8 mouse cellular contexts compared by ENCODE assay signal in genomic region chr15:98969372-98970101, GRCm38 (mm10). TPM values are rescaled to one million over a fixed set of nuclear protein-coding genes. Genes with fewer than 3 reads are reported as not detected.
DNase-seq lines count a peak whose midpoint lies in the region; ATAC-seq and TF ChIP-seq lines count a peak whose summit lies in the region.
"Had no signal": no experiment of that assay in that cellular context is flagged by ENCODE, and none has a peak within 500 bp of the region (broad histone marks: within the 10 kb centered on the region; RNA-seq: fewer than 3 reads in every experiment).

No protein-coding gene starts in this region.

- no peaks in the 10 kb centered on the region for H3K4me1 ChIP-seq in lung, postnatal 0 days (ENCODE audit: insufficient read depth, low read depth, low read length)
- H3K4me1 ChIP-seq in embryonic facial prominence, embryonic 11.5 days (ENCODE audit: control insufficient read depth, insufficient read depth, low read length), result peaks cover 3% of the 10 kb centered on the region; the same call in 1 of the 2 replicates
- peaks cover 7% of the 10 kb centered on the region for H3K4me1 ChIP-seq in intestine, embryonic 15.5 days (replicated peaks)

- H3K9ac ChIP-seq in lung, postnatal 0 days (replicated peaks; ENCODE audit: low read depth), result no peak overlapping the region
- H3K9ac ChIP-seq in embryonic facial prominence, embryonic 11.5 days (replicated peaks; ENCODE audit: low read length), result peak overlapping the region; percentile 57
- no peak overlapping the region for H3K9ac ChIP-seq in intestine, embryonic 15.5 days

- H3K27ac ChIP-seq in lung, postnatal 0 days (ENCODE audit: low read length), result peak overlapping the region; percentile 44; the same call in 1 of the 2 replicates
- peak overlapping the region; percentile 72 for H3K27ac ChIP-seq in embryonic facial prominence, embryonic 11.5 days (replicated peaks; ENCODE audit: low read depth, low read length)
- H3K27ac ChIP-seq in intestine, embryonic 15.5 days, result peak overlapping the region; percentile 48; the same call in 1 of the 2 replicates

- DNase-seq in lung, postnatal 0 days (ENCODE audit: low spot score), result peak; percentile 42
- DNase-seq in lung, postnatal 25 days (ENCODE audit: low spot score), result no peak
- peak; percentile 51 for DNase-seq in embryonic facial prominence, embryonic 11.5 days (ENCODE audit: low spot score)
- DNase-seq in retina, embryonic 14.5 days (ENCODE audit: low spot score), result peak; percentile 72
- no peak for DNase-seq in urinary bladder, postnatal 4 days (ENCODE audit: low spot score in 2 of 2)
- DNase-seq in layer of hippocampus, adult 9-10 months (ENCODE audit: low spot score), result no peak

- no peak overlapping the region for H3K4me2 ChIP-seq in lung, postnatal 0 days (replicated peaks; ENCODE audit: low read depth, low read length)
- no peak overlapping the region for H3K4me2 ChIP-seq in embryonic facial prominence, embryonic 11.5 days (ENCODE audit: low read depth, low read length)
- peak overlapping the region; percentile 22; the same call in 1 of the 2 replicates for H3K4me2 ChIP-seq in intestine, embryonic 15.5 days (replicated peaks)

- 21% methylated on average over 16 of the region's 16 CpGs for WGBS in lung, postnatal 0 days
- 8% methylated on average over 16 of the region's 16 CpGs for WGBS in embryonic facial prominence, embryonic 11.5 days
- WGBS in intestine, embryonic 15.5 days, result 30% methylated on average over 16 of the region's 16 CpGs

- no peaks in the 10 kb centered on the region for H3K9me3 ChIP-seq in lung, postnatal 0 days (ENCODE audit: low read length)
- no peaks in the 10 kb centered on the region for H3K9me3 ChIP-seq in embryonic facial prominence, embryonic 11.5 days (replicated peaks; ENCODE audit: control insufficient read depth, low read length)
- H3K9me3 ChIP-seq in intestine, embryonic 15.5 days, result no peaks in the 10 kb centered on the region

- no peak for ATAC-seq in lung, postnatal 0 days
- no peak for ATAC-seq in embryonic facial prominence, embryonic 11.5 days (replicated peaks; ENCODE audit: insufficient number of reproducible peaks, low FRiP score, low TSS enrichment, low read depth)
- ATAC-seq in intestine, embryonic 15.5 days, result no peak

- no peaks in the 10 kb centered on the region for H3K36me3 ChIP-seq in lung, postnatal 0 days (ENCODE audit: insufficient read depth, low read length)
- no peaks in the 10 kb centered on the region for H3K36me3 ChIP-seq in embryonic facial prominence, embryonic 11.5 days (replicated peaks; ENCODE audit: control insufficient read depth, insufficient read depth, low read depth, low read length)
- H3K36me3 ChIP-seq in intestine, embryonic 15.5 days, result no peaks in the 10 kb centered on the region

- no peak for TF ChIP-seq EP300 in lung, postnatal 0 days (IDR thresholded peaks at IDR 0.05)

- TF ChIP-seq CTCF in lung, postnatal 0 days (IDR thresholded peaks at IDR 0.05), result no peak

- no peaks in the 10 kb centered on the region for H3K27me3 ChIP-seq in lung, postnatal 0 days (replicated peaks; ENCODE audit: insufficient read depth, low read length)
- H3K27me3 ChIP-seq in embryonic facial prominence, embryonic 11.5 days (ENCODE audit: control insufficient read depth, insufficient read depth, low read length), result no peaks in the 10 kb centered on the region
- no peaks in the 10 kb centered on the region for H3K27me3 ChIP-seq in intestine, embryonic 15.5 days (replicated peaks)

- H3K4me3 ChIP-seq in lung, postnatal 0 days (ENCODE audit: low read depth, low read length), result no peak overlapping the region
- H3K4me3 ChIP-seq in embryonic facial prominence, embryonic 11.5 days (ENCODE audit: low read depth, low read length), result no peak overlapping the region
- H3K4me3 ChIP-seq in intestine, embryonic 15.5 days (replicated peaks), result no peak overlapping the region
- H3K4me3 ChIP-seq: megakaryocyte, embryonic 14.5 days had no signal

RNA-seq across cellular contexts. Expression of gene Tuba1a, which starts 16.0 kb away (rescaled TPM):
- 881 and 945 TPM in 2 replicates for polyA plus RNA-seq in lung, postnatal 0 days (2015; fragmentation: Nextera tagmentation; extraction: Ambion mirVana)
- 3,177 and 3,658 TPM in 2 replicates for polyA plus RNA-seq in embryonic facial prominence, embryonic 11.5 days (2014; fragmentation: Nextera tagmentation; extraction: Ambion mirVana)
- 981 and 999 TPM in 2 replicates for polyA plus RNA-seq in intestine, embryonic 15.5 days (2015; fragmentation: Nextera tagmentation; extraction: Ambion mirVana)

RNA-seq across cellular contexts. Expression of gene Gm49450, which starts 16.2 kb away (rescaled TPM):
- not detected in 2 replicates for polyA plus RNA-seq in lung, postnatal 0 days (2015; fragmentation: Nextera tagmentation; extraction: Ambion mirVana)
- polyA plus RNA-seq in embryonic facial prominence, embryonic 11.5 days (2014; fragmentation: Nextera tagmentation; extraction: Ambion mirVana), result not detected in 2 replicates
- not detected in 2 replicates for polyA plus RNA-seq in intestine, embryonic 15.5 days (2015; fragmentation: Nextera tagmentation; extraction: Ambion mirVana)

RNA-seq across cellular contexts. Expression of gene Tuba1b, which starts 35.2 kb away (rescaled TPM):
- 415 and 427 TPM in 2 replicates for polyA plus RNA-seq in lung, postnatal 0 days (2015; fragmentation: Nextera tagmentation; extraction: Ambion mirVana)
- polyA plus RNA-seq in embryonic facial prominence, embryonic 11.5 days (2014; fragmentation: Nextera tagmentation; extraction: Ambion mirVana), result 2,291 and 2,381 TPM in 2 replicates
- polyA plus RNA-seq in intestine, embryonic 15.5 days (2015; fragmentation: Nextera tagmentation; extraction: Ambion mirVana), result 1,296 and 1,330 TPM in 2 replicates

RNA-seq across cellular contexts. Expression of gene Lmbr1l, which starts 51.5 kb away (rescaled TPM):
- 16.5 and 17.0 TPM in 2 replicates for polyA plus RNA-seq in lung, postnatal 0 days (2015; fragmentation: Nextera tagmentation; extraction: Ambion mirVana)
- 3.9 and 7.1 TPM in 2 replicates for polyA plus RNA-seq in embryonic facial prominence, embryonic 11.5 days (2014; fragmentation: Nextera tagmentation; extraction: Ambion mirVana)
- polyA plus RNA-seq in intestine, embryonic 15.5 days (2015; fragmentation: Nextera tagmentation; extraction: Ambion mirVana), result 18.6 and 19.0 TPM in 2 replicates

Comparison
In these comparisons a context has a peak if more than half of its experiments do, and no peak if none do; other contexts are left out.
1. DNase-seq: peak in lung, postnatal 0 days (single experiment), embryonic facial prominence, embryonic 11.5 days (single experiment) and retina, embryonic 14.5 days (single experiment); none in lung, postnatal 25 days (single experiment), urinary bladder, postnatal 4 days (0 of 2) and layer of hippocampus, adult 9-10 months (single experiment).
2. Peak in every context shown above with its lines, with median percentiles within 50 percentile points of each other: H3K27ac ChIP-seq.